Mouse (Mus musculus) liver, postnatal 0 days (tissue): ENCODE data around the gene Fbxo44. TPM values are rescaled to one million over a fixed set of nuclear protein-coding genes. Genes with fewer than 3 reads are reported as not detected.

Experiments used
- ATAC-seq: fragments of 200-750 bp; cut with Nextera tagmentation; 2 replicates; pipeline ENCODE4 v1.8.0; 2017; ENCODE audit warnings: mild to moderate bottlenecking, moderate library complexity
- DNase-seq: peaks from one replicate; pipeline ENCODE4 v3.0.0-alpha.2; 2016
- H3K27ac ChIP-seq: fragments of 300-500 bp; sonication (generic); 2 replicates; pipeline ENCODE4 v1.5.1; 2014; ENCODE audit warnings: antibody characterized with exemption, moderate library complexity, mild to moderate bottlenecking, low read depth
- H3K27me3 ChIP-seq: fragments of 300-500 bp; sonication (generic); 2 replicates; pipeline ENCODE4 v1.6.1; 2014; ENCODE audit warnings: low read length, control low read depth, mixed read lengths; ENCODE audit not compliant: insufficient read depth
- H3K36me3 ChIP-seq: fragments of 300-500 bp; sonication (generic); replicated peaks from 2 replicates; pipeline ENCODE4 v1.6.1; 2014; ENCODE audit warnings: mild to moderate bottlenecking, control low read depth, low read length, moderate library complexity, mixed read lengths; ENCODE audit not compliant: insufficient read depth
- H3K4me1 ChIP-seq: fragments of 300-500 bp; sonication (generic); 2 replicates; pipeline ENCODE4 v1.6.1; 2014; ENCODE audit warnings: antibody characterized with exemption, mild to moderate bottlenecking, control low read depth; ENCODE audit not compliant: insufficient read depth
- H3K4me2 ChIP-seq: fragments of 300-500 bp; sonication (generic); 2 replicates; pipeline ENCODE4 v1.6.1; 2014; ENCODE audit warnings: low read depth, mild to moderate bottlenecking, low read length, moderate library complexity, mixed read lengths
- H3K4me3 ChIP-seq: fragments of 300-500 bp; sonication (generic); 2 replicates; pipeline ENCODE4 v1.5.1; 2014; ENCODE audit warnings: low read depth, low read length
- H3K9ac ChIP-seq: fragments of 300-500 bp; sonication (generic); replicated peaks from 2 replicates; pipeline ENCODE4 v1.6.1; 2014; ENCODE audit warnings: mild to moderate bottlenecking, moderate library complexity
- H3K9me3 ChIP-seq: fragments of 300-500 bp; sonication (generic); 2 replicates; pipeline ENCODE4 v1.6.1; 2016; ENCODE audit warnings: mild to moderate bottlenecking, control low read depth, low read length, mixed read lengths
- CTCF ChIP-seq: sonication (generic); IDR thresholded peaks from 2 replicates; pipeline ENCODE4 v1.5.1; 2016; ENCODE audit warnings: antibody characterized with exemption, low read depth
- EP300 ChIP-seq: IDR thresholded peaks from 2 replicates; pipeline ENCODE4 v1.6.1; 2016; ENCODE audit warnings: antibody characterized with exemption, low read depth, mild to moderate bottlenecking
- WGBS: fragments of 180-500 bp; shearing (Covaris S2); extraction: QIAGEN DNeasy Blood & Tissue Kit; methylation state at CpG from one replicate; pipeline ENCODE4 v1.1.7; 2014; ENCODE audit not compliant: insufficient replicate concordance; 5-methylcytosine and 5-hydroxymethylcytosine counted together
- polyA plus RNA-seq: library from polyadenylated mRNA; unstranded; fragments of >200 nt; fragmentation: Nextera tagmentation; extraction: Ambion mirVana; gene quantifications from 2 replicates; pipeline ENCODE4 v1.2.1, GENCODE M21; 2015

The Fbxo44 gene
- polyA plus RNA-seq, 1 experiment from 2014 or later = 0.81 TPM

GRCm38 (mm10) chr4:148174495-148174862 lies 14.2 kb upstream of the Fbxo44 start:
- ATAC-seq (no peak), DNase-seq (no peak)
- H3K36me3 ChIP-seq = no peaks in the 10 kb centered on the region
- H3K4me2 ChIP-seq = no peak overlapping the region
- TF ChIP-seq CTCF (no peak), EP300 (no peak)
- H3K27me3 ChIP-seq = peaks cover 62% of the 10 kb centered on the region
- H3K9ac ChIP-seq = no peak overlapping the region
- no peaks in the 10 kb centered on the region for H3K9me3 ChIP-seq
- H3K4me1 ChIP-seq = no peaks in the 10 kb centered on the region
- H3K27ac ChIP-seq = no peak overlapping the region
- no peak overlapping the region for H3K4me3 ChIP-seq
- WGBS = 29% methylated on average over 12 of the region's 12 CpGs

- H3K4me3 ChIP-seq = no peak overlapping the region
- TF ChIP-seq EP300 = no peak
- TF ChIP-seq CTCF = no peak
- DNase-seq = no peak
- no peaks in the 10 kb centered on the region for H3K9me3 ChIP-seq
- no peak overlapping the region for H3K9ac ChIP-seq
- no peaks in the 10 kb centered on the region for H3K36me3 ChIP-seq
- H3K4me1 ChIP-seq = no peaks in the 10 kb centered on the region
- no peak overlapping the region for H3K4me2 ChIP-seq
- peaks cover 65% of the 10 kb centered on the region for H3K27me3 ChIP-seq
- no peak overlapping the region for H3K27ac ChIP-seq
- ATAC-seq = no peak
- WGBS = 5% methylated on average over 30 of the region's 30 CpGs
These were observed 13.7 kb upstream of the Fbxo44 start for GRCm38 (mm10) chr4:148173811-148174494.

- Histone ChIP-seq H3K4me3 (no peak overlapping the region), H3K9me3 (no peaks in the 10 kb centered on the region), H3K9ac (no peak overlapping the region), H3K4me1 (no peaks in the 10 kb centered on the region), H3K27ac (no peak overlapping the region), H3K36me3 (no peaks in the 10 kb centered on the region), H3K27me3 (peaks cover 73% of the 10 kb centered on the region), H3K4me2 (no peak overlapping the region)
- ATAC-seq (no peak), DNase-seq (no peak)
- WGBS = 44% methylated on average over 3 of the region's 3 CpGs
- TF ChIP-seq CTCF = no peak
- no peak for TF ChIP-seq EP300
These were observed 11.0 kb upstream of the Fbxo44 start for GRCm38 (mm10) chr4:148171261-148171660.

GRCm38 (mm10) chr4:148170842-148171241 lies 10.6 kb upstream of the Fbxo44 start:
- no peak overlapping the region for H3K9ac ChIP-seq
- H3K9me3 ChIP-seq = no peaks in the 10 kb centered on the region
- H3K4me1 ChIP-seq = no peaks in the 10 kb centered on the region
- peak; percentile 60 for DNase-seq
- 2% methylated on average over 2 of the region's 2 CpGs for WGBS
- no peak for ATAC-seq
- no peak overlapping the region for H3K4me3 ChIP-seq
- peak; percentile 97 for TF ChIP-seq CTCF
- no peak for TF ChIP-seq EP300
- no peak overlapping the region for H3K4me2 ChIP-seq
- peaks cover 73% of the 10 kb centered on the region for H3K27me3 ChIP-seq
- no peaks in the 10 kb centered on the region for H3K36me3 ChIP-seq
- H3K27ac ChIP-seq = no peak overlapping the region

GRCm38 (mm10) chr4:148169586-148169985 lies 9.3 kb upstream of the Fbxo44 start:
- Histone ChIP-seq H3K27me3 (peaks cover 75% of the 10 kb centered on the region), H3K36me3 (no peaks in the 10 kb centered on the region), H3K4me2 (no peak overlapping the region), H3K27ac (no peak overlapping the region), H3K4me3 (no peak overlapping the region), H3K4me1 (no peaks in the 10 kb centered on the region), H3K9ac (no peak overlapping the region), H3K9me3 (no peaks in the 10 kb centered on the region)
- DNase-seq (no peak), ATAC-seq (peak; percentile 16; the same call in 1 of the 2 replicates)
- WGBS = 12% methylated on average over 15 of the region's 15 CpGs
- TF ChIP-seq EP300 (no peak), CTCF (no peak)

- 12% methylated on average over 7 of the region's 7 CpGs for WGBS
- Histone ChIP-seq H3K36me3 (no peaks in the 10 kb centered on the region), H3K27ac (no peak overlapping the region)
These were observed 8.0 kb upstream of the Fbxo44 start for GRCm38 (mm10) chr4:148168287-148168686.

More at GRCm38 (mm10) chr4:148168287-148168686, 8.0 kb upstream of the Fbxo44 start:
- no peak for ATAC-seq
- Histone ChIP-seq H3K9ac (no peak overlapping the region), H3K4me3 (no peak overlapping the region), H3K27me3 (peaks cover 76% of the 10 kb centered on the region), H3K4me2 (no peak overlapping the region), H3K9me3 (no peaks in the 10 kb centered on the region), H3K4me1 (peaks cover 2% of the 10 kb centered on the region; the same call in 1 of the 2 replicates)
- DNase-seq = peak; percentile 72
- TF ChIP-seq CTCF = peak; percentile 85
- no peak for TF ChIP-seq EP300
